Mouse (Mus musculus) liver, postnatal 0 days (tissue): ENCODE data around the gene Hmces.

ENCODE experiments used
- CTCF ChIP-seq: sonication (generic); IDR thresholded peaks from 2 replicates; pipeline ENCODE4 v1.5.1; 2016; ENCODE audit warnings: antibody characterized with exemption, low read depth
- EP300 ChIP-seq: IDR thresholded peaks from 2 replicates; pipeline ENCODE4 v1.6.1; 2016; ENCODE audit warnings: antibody characterized with exemption, low read depth, mild to moderate bottlenecking

GRCm38 (mm10) chr6:87914326-87915102, 779 bp downstream of the Hmces start:
- no peak for TF ChIP-seq CTCF
- no peak for TF ChIP-seq EP300
